Mouse (Mus musculus): ENCODE measurements around the gene Ranbp9. TPM values are rescaled to one million over a fixed set of nuclear protein-coding genes. Genes with fewer than 3 reads are reported as not detected.

The Ranbp9 gene
- total and polyA plus RNA-seq, 2 experiments from 2014 or later = 9.3 to 44.9 TPM

- H3K4me3 ChIP-seq (ENCODE audit: low read depth, low read length) = no peak overlapping the region
- no peaks in the 10 kb centered on the region for H3K9me3 ChIP-seq (ENCODE audit: low read length)
- no peak overlapping the region for H3K27ac ChIP-seq (ENCODE audit: low read depth, low read length)
- no peak for TF ChIP-seq CTCF (IDR thresholded peaks at IDR 0.05; ENCODE audit: low read depth)
- no peak overlapping the region for H3K4me2 ChIP-seq (ENCODE audit: low read depth)
- H3K9ac ChIP-seq = no peak overlapping the region
- no peaks in the 10 kb centered on the region for H3K27me3 ChIP-seq (ENCODE audit: insufficient read depth, low read length)
- H3K36me3 ChIP-seq (ENCODE audit: insufficient read depth) = no peaks in the 10 kb centered on the region
- H3K4me1 ChIP-seq (ENCODE audit: insufficient read depth) = no peaks in the 10 kb centered on the region
- DNase-seq (no peak), ATAC-seq (no peak)
- 84% methylated on average over 12 of the region's 12 CpGs for WGBS
Observed at GRCm38 (mm10) chr13:43354362-43354761, 126.7 kb downstream of the Ranbp9 start.

- WGBS = 44% methylated on average over 4 of the region's 4 CpGs
- H3K27ac ChIP-seq (ENCODE audit: low read depth, low read length) = no peak overlapping the region
- H3K4me1 ChIP-seq (ENCODE audit: insufficient read depth) = no peaks in the 10 kb centered on the region
Observed at GRCm38 (mm10) chr13:43353356-43353755, 127.7 kb downstream of the Ranbp9 start.

More at GRCm38 (mm10) chr13:43353356-43353755, 127.7 kb downstream of the Ranbp9 start:
- DNase-seq (no peak), ATAC-seq (no peak)
- Histone ChIP-seq H3K4me3 (ENCODE audit: low read depth, low read length) (no peak overlapping the region), H3K4me2 (ENCODE audit: low read depth) (no peak overlapping the region), H3K9me3 (ENCODE audit: low read length) (no peaks in the 10 kb centered on the region), H3K9ac (no peak overlapping the region), H3K27me3 (ENCODE audit: insufficient read depth, low read length) (no peaks in the 10 kb centered on the region), H3K36me3 (ENCODE audit: insufficient read depth) (no peaks in the 10 kb centered on the region)
- no peak for TF ChIP-seq CTCF (IDR thresholded peaks at IDR 0.05; ENCODE audit: low read depth)

Other genes with a start within 250 kb of the Ranbp9 start
- gene Gfod1, start 177.1 kb downstream of the Ranbp9 start, total RNA-seq (2014; rRNA removed) = 16.6 and 18.6 TPM in 2 replicates
- 3.0 and 3.9 TPM in 2 replicates for gene Gfod1, start 177.1 kb downstream of the Ranbp9 start, polyA plus RNA-seq (2015; fragmentation: Nextera tagmentation; extraction: Ambion mirVana)
- 22.7 and 22.8 TPM in 2 replicates for gene Sirt5, start 115.8 kb downstream of the Ranbp9 start, total RNA-seq (2014; rRNA removed)
- 26.8 and 29.0 TPM in 2 replicates for gene Sirt5, start 115.8 kb downstream of the Ranbp9 start, polyA plus RNA-seq (2015; fragmentation: Nextera tagmentation; extraction: Ambion mirVana)
- 92.9 and 139 TPM in 2 replicates for gene Nol7, start 82.9 kb downstream of the Ranbp9 start, total RNA-seq (2014; rRNA removed)
- 179 and 245 TPM in 2 replicates for gene Nol7, start 82.9 kb downstream of the Ranbp9 start, polyA plus RNA-seq (2015; fragmentation: Nextera tagmentation; extraction: Ambion mirVana)
- 7.2 and 9.8 TPM in 2 replicates for gene Mcur1, start 78.9 kb upstream of the Ranbp9 start, total RNA-seq (2014; rRNA removed)
- 6.5 and 8.6 TPM in 2 replicates for gene Mcur1, start 78.9 kb upstream of the Ranbp9 start, polyA plus RNA-seq (2015; fragmentation: Nextera tagmentation; extraction: Ambion mirVana)
- 9.1 and 9.3 TPM in 2 replicates for gene Rnf182, start 134.4 kb upstream of the Ranbp9 start, total RNA-seq (2014; rRNA removed)
- gene Rnf182, start 134.4 kb upstream of the Ranbp9 start, polyA plus RNA-seq (2015; fragmentation: Nextera tagmentation; extraction: Ambion mirVana) = 32.5 and 42.0 TPM in 2 replicates

Data from forebrain, postnatal 0 days (tissue).